Mouse (Mus musculus): ENCODE measurements around the gene AC129217.1. TPM values are rescaled to one million over a fixed set of nuclear protein-coding genes. Genes with fewer than 3 reads are reported as not detected.
A peak's percentile ranks its signal among the peaks of the same experiment; 100 is the strongest.

Gene AC129217.1
- total and polyA plus RNA-seq, 3 experiments: 0.23 to 53.4 TPM; not detected in 1

- Histone ChIP-seq H3K4me3 (ENCODE audit: control insufficient read depth in 1 of 2, insufficient read depth in 1 of 2, low read depth in 2 of 2, low read length in 2 of 2) (peak overlapping the region; percentile 75 to 85; a peak in 3 of 4 replicates), H3K36me3 (ENCODE audit: control insufficient read depth in 1 of 2, insufficient read depth in 2 of 2, low read length in 2 of 2) (peaks cover 0 to 30% of the 10 kb centered on the region in 2 experiments; a peak in 2 of 4 replicates), H3K79me2 (ENCODE audit: control insufficient read depth, insufficient read depth, low read length, poor library complexity) (peaks cover 26% of the 10 kb centered on the region), H3K27me3 (ENCODE audit: control insufficient read depth in 1 of 2, insufficient read depth in 2 of 2, low read length in 2 of 2) (no peaks in the 10 kb centered on the region), H3K9ac (ENCODE audit: control insufficient read depth, low read depth, low read length, poor library complexity, severe bottlenecking) (peak overlapping the region; percentile 94), H3K4me1 (ENCODE audit: control insufficient read depth in 1 of 2, insufficient read depth in 2 of 2, low read length in 2 of 2) (peaks cover 0 to 13% of the 10 kb centered on the region in 2 experiments; a peak in 1 of 4 replicates), H3K9me3 (replicated peaks; ENCODE audit: insufficient read depth, low read length) (no peaks in the 10 kb centered on the region), H3K27ac (ENCODE audit: control insufficient read depth, low read depth, low read length) (peak overlapping the region; percentile 91)
- peak; percentile 66 for DNase-seq (ENCODE audit: low read depth, low spot score)
- TF ChIP-seq ELF1 (IDR thresholded peaks at IDR 0.05; ENCODE audit: low read depth, low read length) (no peak), TCF12 (IDR thresholded peaks at IDR 0.05; ENCODE audit: low read depth, low read length) (no peak), CHD2 (IDR thresholded peaks at IDR 0.05; ENCODE audit: low read length) (peak; percentile 54; the same call in 1 of the 2 replicates), UBTF (IDR thresholded peaks at IDR 0.05; ENCODE audit: borderline replicate concordance, insufficient read depth, low read depth, low read length) (no peak), HCFC1 (IDR thresholded peaks at IDR 0.05; ENCODE audit: low read depth, low read length) (peak; percentile 38; the same call in 1 of the 2 replicates), GATA1 (IDR thresholded peaks at IDR 0.05; ENCODE audit: low read depth, low read length) (no peak), SMC3 (IDR thresholded peaks at IDR 0.05; ENCODE audit: low read depth, low read length) (peak; percentile 33), GABPA (IDR thresholded peaks at IDR 0.05; ENCODE audit: low read depth, low read length) (no peak), MAX (IDR thresholded peaks at IDR 0.05; ENCODE audit: low read length) (no peak; the same call in 1 of the 2 replicates), ZNF384 (IDR thresholded peaks at IDR 0.05; ENCODE audit: low read depth, low read length) (no peak), MYC (IDR thresholded peaks at IDR 0.05; ENCODE audit: low read depth, low read length) (peak; percentile 12; the same call in 1 of the 2 replicates), POLR2AphosphoS5 (IDR thresholded peaks at IDR 0.05; ENCODE audit: borderline replicate concordance, low read depth, low read length) (no peak), MXI1 (IDR thresholded peaks at IDR 0.05; ENCODE audit: low read depth, low read length) (no peak), CTCF (IDR thresholded peaks at IDR 0.05 in 2 of 3, conservative IDR thresholded peaks at IDR 0.05 in 1 of 3; ENCODE audit: control insufficient read depth in 1 of 3, insufficient read depth in 1 of 3, low read depth in 2 of 3, low read length in 3 of 3, poor library complexity in 1 of 3, severe bottlenecking in 1 of 3) (no peak), KAT2A (conservative IDR thresholded peaks at IDR 0.05; ENCODE audit: low read depth, low read length) (no peak; the same call in 1 of the 2 replicates), MAZ (IDR thresholded peaks at IDR 0.05; ENCODE audit: low read depth, low read length) (no peak), TBP (IDR thresholded peaks at IDR 0.05; ENCODE audit: low read depth, low read length) (no peak), CHD1 (IDR thresholded peaks at IDR 0.05; ENCODE audit: low read depth, low read length) (no peak), MYB (IDR thresholded peaks at IDR 0.05; ENCODE audit: low read depth, low read length) (peak; percentile 32; the same call in 1 of the 2 replicates), MAFK (IDR thresholded peaks at IDR 0.05; ENCODE audit: borderline replicate concordance, low read depth, low read length) (no peak), TAL1 (IDR thresholded peaks at IDR 0.05; ENCODE audit: low read length) (no peak), USF1 (IDR thresholded peaks at IDR 0.05; ENCODE audit: low read depth, low read length) (no peak), E2F4 (IDR thresholded peaks at IDR 0.05; ENCODE audit: borderline replicate concordance, low read depth, low read length) (no peak), RAD21 (IDR thresholded peaks at IDR 0.05; ENCODE audit: low read depth, low read length) (no peak), POLR2AphosphoS2 (IDR thresholded peaks at IDR 0.05; ENCODE audit: low read length) (peak; percentile 97; the same call in 1 of the 2 replicates), USF2 (IDR thresholded peaks at IDR 0.05; ENCODE audit: borderline replicate concordance in 1 of 2, insufficient read depth in 1 of 2, low read depth in 1 of 2, low read length in 2 of 2) (no peak), SIN3A (IDR thresholded peaks at IDR 0.05; ENCODE audit: low read length) (peak; percentile 50), NELFE (IDR thresholded peaks at IDR 0.05; ENCODE audit: low read depth, low read length) (peak; percentile 47; the same call in 1 of the 2 replicates), EP300 (IDR thresholded peaks at IDR 0.05; ENCODE audit: low read depth in 1 of 2, low read length in 2 of 2) (no peak), ETS1 (IDR thresholded peaks at IDR 0.05; ENCODE audit: low read depth, low read length) (no peak), POLR2A (IDR thresholded peaks at IDR 0.05; ENCODE audit: control insufficient read depth in 1 of 2, insufficient read depth in 1 of 2, low read depth in 1 of 2, low read length in 2 of 2, poor library complexity in 1 of 2) (no peak; a peak in 2 of 4 replicates), ZC3H11A (IDR thresholded peaks at IDR 0.05; ENCODE audit: low read depth, low read length) (no peak), RCOR1 (IDR thresholded peaks at IDR 0.05; ENCODE audit: low read depth, low read length) (no peak; the same call in 1 of the 2 replicates), NRF1 (IDR thresholded peaks at IDR 0.05; ENCODE audit: insufficient read depth, low read depth, low read length, poor library complexity, severe bottlenecking) (no peak), ZMIZ1 (IDR thresholded peaks at IDR 0.05; ENCODE audit: low read depth, low read length) (peak; percentile 67), BHLHE40 (IDR thresholded peaks at IDR 0.05; ENCODE audit: borderline replicate concordance, low read depth, low read length) (peak; percentile 23; the same call in 1 of the 2 replicates)
Measured at GRCm38 (mm10) chr19:8886916-8887584, 57.5 kb downstream of the AC129217.1 start.
